Mouse (Mus musculus) left cerebral cortex, adult 6 months (tissue): ENCODE data around the gene Fam98a. TPM values are rescaled to one million over a fixed set of nuclear protein-coding genes. Genes with fewer than 3 reads are reported as not detected.

ENCODE experiments used
- long read RNA-seq, 2 experiments: library from polyadenylated mRNA; unstranded; transcript quantifications; one replicate each; pipeline ENCODE4 v2.0.0; 2019 to 2020
- polyA plus RNA-seq: library from polyadenylated mRNA; unstranded; fragments of <200 nt; fragmentation: Nextera tagmentation; gene quantifications from 2 replicates; pipeline ENCODE4 v1.2.3, GENCODE M21; 2021

The Fam98a gene
- polyA plus RNA-seq: 7.2 and 8.4 TPM in 2 replicates
- long read RNA-seq, experiment 1, transcript Fam98a-201 (8 exons, 2,817 nt): major isoform, 23 of 41 reads
- long read RNA-seq, experiment 1, partial matches to known transcripts: 3 of 41 reads
- long read RNA-seq, experiment 1, other reads (novel, unspliced or antisense): 11 of 41 reads
- long read RNA-seq, experiment 2, partial matches to known transcripts: 5 of 9 reads
- long read RNA-seq, experiment 2, other reads (novel, unspliced or antisense): 4 of 9 reads

GRCm38 (mm10) chr17:75551512-75552400, at the start of gene Fam98a:
Gene Fam98a (minus strand): TSS chr17:75551946.

Other genes with a start within 250 kb of the Fam98a start
- 4.3 and 5.7 TPM in 2 replicates for gene Rasgrp3, start 116.0 kb downstream of the Fam98a start, polyA plus RNA-seq